Mouse (Mus musculus) small intestine, adult 2 months (tissue): ENCODE results near the gene Sycp2.

Experiments used
- CTCF ChIP-seq: fragments of 200-500 bp; IDR thresholded peaks from 2 replicates; pipeline ENCODE4 v1.5.1; 2012; ENCODE audit warnings: low read depth, mild to moderate bottlenecking, control low read depth, inconsistent platforms, low read length, moderate library complexity, mixed read lengths; ENCODE audit not compliant: insufficient replicate concordance, insufficient read length; ENCODE audit errors: extremely low read depth
- POLR2A ChIP-seq: fragments of 200-500 bp; IDR thresholded peaks from 2 replicates; pipeline ENCODE4 v1.6.1; 2012; ENCODE audit warnings: low read depth, mild to moderate bottlenecking, control low read depth, inconsistent platforms, low read length, moderate library complexity

- TF ChIP-seq CTCF (no peak), POLR2A (no peak)
Observed at GRCm38 (mm10) chr2:178428676-178429075, 21.2 kb upstream of the Sycp2 start.
